Mouse (Mus musculus): ENCODE results near the gene Rpl39.

Rpl39 gene

GRCm38 (mm10) chrX:37067299-37067698 is 17.9 kb downstream of the Rpl39 start:
- DNase-seq (ENCODE audit: low read depth, low spot score), result no peak

- DNase-seq (ENCODE audit: low read depth, low spot score), result no peak
Observed at GRCm38 (mm10) chrX:37063902-37064301, 21.3 kb downstream of the Rpl39 start.

- DNase-seq (ENCODE audit: low read depth, low spot score), result no peak
Observed at GRCm38 (mm10) chrX:37048890-37049823, 36.0 kb downstream of the Rpl39 start.

- no peak for DNase-seq (ENCODE audit: low read depth, low spot score)
Observed at GRCm38 (mm10) chrX:37048066-37048889, 36.9 kb downstream of the Rpl39 start, which contains the start of gene Sowahd. Gene Sowahd, plus strand, starts transcription at chrX:37048845.

GRCm38 (mm10) chrX:37042726-37043125 is 42.5 kb downstream of the Rpl39 start:
- peak; percentile 52 for DNase-seq (ENCODE audit: low read depth, low spot score)

Measured in mesoderm, embryonic 11.5 days (tissue).